Mouse (Mus musculus): ENCODE results near the gene Cckbr.

DNA sequence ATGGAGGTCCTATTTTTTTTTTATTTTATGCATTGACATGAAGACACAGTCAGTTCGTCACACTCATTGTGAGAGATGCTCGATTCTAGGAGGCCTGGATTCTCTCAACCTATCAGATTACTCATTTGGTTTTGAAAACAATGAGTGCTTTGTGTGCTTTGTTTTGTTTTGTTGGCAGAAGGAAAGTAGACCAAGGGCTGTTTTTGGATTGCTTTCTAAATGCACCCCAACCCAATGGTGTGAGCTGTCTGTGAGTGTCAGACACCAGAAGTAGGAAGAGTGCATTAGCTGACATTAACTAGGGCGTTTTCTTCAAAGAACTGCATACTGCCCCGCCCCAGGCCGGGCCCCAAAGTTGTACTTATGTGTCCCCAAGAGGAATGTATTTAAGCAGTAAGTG lies 54.5 kb downstream of the Cckbr start:
- TF ChIP-seq GATA1 (IDR thresholded peaks at IDR 0.05; ENCODE audit: low read length), result no peak
- no peak for TF ChIP-seq TAL1 (IDR thresholded peaks at IDR 0.05; ENCODE audit: low read length)

Data from erythroblast, embryonic 14.5 days (primary cell).